Comparison of ENCODE assay signal across 9 mouse cellular contexts in the genomic region with DNA sequence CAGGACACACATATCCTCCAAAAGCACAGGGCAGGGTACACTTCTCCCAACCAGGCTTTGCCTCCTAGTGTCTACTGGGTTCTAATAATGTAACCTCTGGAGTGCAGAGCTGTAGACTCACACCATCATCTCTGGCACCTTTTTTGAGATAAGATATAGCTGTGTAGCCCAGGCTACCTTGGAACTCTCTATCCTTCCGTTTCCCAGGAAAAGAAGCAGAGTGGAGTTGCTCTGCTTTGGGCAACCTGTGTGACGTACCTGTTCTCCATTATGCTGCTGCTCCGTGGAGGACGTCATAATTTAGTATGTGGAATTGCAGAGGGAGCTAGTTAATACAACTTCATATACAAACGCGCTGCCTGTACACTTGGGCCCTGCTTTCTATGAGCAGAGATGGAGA. TPM values are rescaled to one million over a fixed set of nuclear protein-coding genes. Genes with fewer than 3 reads are reported as not detected.
DNase-seq lines count a peak whose midpoint lies in the region; ATAC-seq and TF ChIP-seq lines count a peak whose summit lies in the region.
"Had no signal": no experiment of that assay in that cellular context is flagged by ENCODE, and none has a peak within 500 bp of the region (broad histone marks: within the 10 kb centered on the region; RNA-seq: fewer than 3 reads in every experiment).

A gene (plus strand): TSS at position 301 of the 400 bp plus-strand sequence.

- H3K4me1 ChIP-seq in kidney, embryonic 16.5 days (ENCODE audit: insufficient read depth, low read length), result peaks cover 9% of the 10 kb centered on the region
- peaks cover 20% of the 10 kb centered on the region for H3K4me1 ChIP-seq in embryonic facial prominence, embryonic 15.5 days
- H3K4me1 ChIP-seq in intestine, embryonic 15.5 days (replicated peaks), result peaks cover 19% of the 10 kb centered on the region
- no peaks in the 10 kb centered on the region; the same call in 1 of the 2 replicates for H3K4me1 ChIP-seq in midbrain, postnatal 0 days (ENCODE audit: insufficient read depth, low read length)

- H3K4me2 ChIP-seq in kidney, embryonic 16.5 days (replicated peaks; ENCODE audit: low read depth, low read length), result peak within 1 kb of the TSS; percentile 72
- H3K4me2 ChIP-seq in embryonic facial prominence, embryonic 15.5 days (replicated peaks), result peak within 1 kb of the TSS; percentile 55
- peak within 1 kb of the TSS; percentile 73 for H3K4me2 ChIP-seq in intestine, embryonic 15.5 days (replicated peaks)
- peak within 1 kb of the TSS; percentile 36; the same call in 1 of the 2 replicates for H3K4me2 ChIP-seq in midbrain, postnatal 0 days (ENCODE audit: low read depth, low read length, poor library complexity, severe bottlenecking)

- WGBS in kidney, embryonic 16.5 days, result 21% methylated on average over 6 of the region's 6 CpGs
- 25% methylated on average over 6 of the region's 6 CpGs for WGBS in embryonic facial prominence, embryonic 15.5 days
- 28% methylated on average over 6 of the region's 6 CpGs for WGBS in intestine, embryonic 15.5 days
- 39% methylated on average over 6 of the region's 6 CpGs for WGBS in midbrain, postnatal 0 days

- no peaks in the 10 kb centered on the region for H3K36me3 ChIP-seq in kidney, embryonic 16.5 days (ENCODE audit: insufficient read depth, low read length)
- H3K36me3 ChIP-seq in embryonic facial prominence, embryonic 15.5 days, result no peaks in the 10 kb centered on the region
- no peaks in the 10 kb centered on the region for H3K36me3 ChIP-seq in intestine, embryonic 15.5 days
- H3K36me3 ChIP-seq in midbrain, postnatal 0 days (ENCODE audit: insufficient read depth, low read length), result no peaks in the 10 kb centered on the region

- no peak for TF ChIP-seq CTCF in midbrain, postnatal 0 days (IDR thresholded peaks at IDR 0.05)

- peaks cover 47% of the 10 kb centered on the region for H3K27me3 ChIP-seq in kidney, embryonic 16.5 days (ENCODE audit: insufficient read depth, low read length)
- H3K27me3 ChIP-seq in embryonic facial prominence, embryonic 15.5 days, result peaks cover 62% of the 10 kb centered on the region
- peaks cover 39% of the 10 kb centered on the region for H3K27me3 ChIP-seq in intestine, embryonic 15.5 days (replicated peaks)
- H3K27me3 ChIP-seq in midbrain, postnatal 0 days (ENCODE audit: insufficient read depth, low read length), result peaks cover 63% of the 10 kb centered on the region

- ATAC-seq in kidney, embryonic 16.5 days (ENCODE audit: low FRiP score, low TSS enrichment), result no peak
- ATAC-seq in embryonic facial prominence, embryonic 15.5 days (ENCODE audit: insufficient number of reproducible peaks, low FRiP score, low TSS enrichment, low read depth), result no peak
- ATAC-seq in intestine, embryonic 15.5 days, result no peak
- no peak for ATAC-seq in midbrain, postnatal 0 days (ENCODE audit: low FRiP score)
- no peak for ATAC-seq in megakaryocyte-erythroid progenitor cell, adult 5-6 weeks (replicated peaks; ENCODE audit: low FRiP score, low TSS enrichment, poor library complexity, severe bottlenecking)

- peak within 1 kb of the TSS; percentile 42 for H3K4me3 ChIP-seq in kidney, embryonic 16.5 days (ENCODE audit: low read length)
- H3K4me3 ChIP-seq in embryonic facial prominence, embryonic 15.5 days (replicated peaks), result peak within 1 kb of the TSS; percentile 34
- peak within 1 kb of the TSS; percentile 34 for H3K4me3 ChIP-seq in intestine, embryonic 15.5 days (replicated peaks)
- H3K4me3 ChIP-seq in midbrain, postnatal 0 days (ENCODE audit: low read depth, low read length), result peak within 1 kb of the TSS; percentile 10; the same call in 1 of the 2 replicates

- peak within 1 kb of the TSS; percentile 53 for H3K9ac ChIP-seq in kidney, embryonic 16.5 days (replicated peaks; ENCODE audit: low read length)
- H3K9ac ChIP-seq in embryonic facial prominence, embryonic 15.5 days, result peak within 1 kb of the TSS; percentile 6; the same call in 1 of the 2 replicates
- H3K9ac ChIP-seq in intestine, embryonic 15.5 days, result peak within 1 kb of the TSS; percentile 36
- H3K9ac ChIP-seq in midbrain, postnatal 0 days (replicated peaks; ENCODE audit: low read length, poor library complexity, severe bottlenecking), result no peak within 1 kb of the TSS

- H3K9me3 ChIP-seq in kidney, embryonic 16.5 days (ENCODE audit: low read length), result no peaks in the 10 kb centered on the region
- H3K9me3 ChIP-seq in embryonic facial prominence, embryonic 15.5 days (replicated peaks), result no peaks in the 10 kb centered on the region
- H3K9me3 ChIP-seq in intestine, embryonic 15.5 days, result no peaks in the 10 kb centered on the region
- no peaks in the 10 kb centered on the region for H3K9me3 ChIP-seq in midbrain, postnatal 0 days (ENCODE audit: low read length)

- H3K27ac ChIP-seq in kidney, embryonic 16.5 days (ENCODE audit: low read length), result no peak within 1 kb of the TSS
- H3K27ac ChIP-seq in embryonic facial prominence, embryonic 15.5 days (replicated peaks), result no peak within 1 kb of the TSS
- H3K27ac ChIP-seq in intestine, embryonic 15.5 days, result no peak within 1 kb of the TSS
- no peak within 1 kb of the TSS for H3K27ac ChIP-seq in midbrain, postnatal 0 days (ENCODE audit: low read depth, low read length)

- no peak for DNase-seq in kidney, postnatal 36 days
- DNase-seq in midbrain, postnatal 0 days (ENCODE audit: low spot score), result no peak
- DNase-seq in left cerebral cortex, adult 18-20 months (ENCODE audit: low spot score in 2 of 2), result no peak
- no peak for DNase-seq in retina, postnatal 1 day

RNA-seq across cellular contexts. Expression of the gene that starts here (rescaled TPM):
- polyA plus RNA-seq in kidney, embryonic 16.5 days (2015; fragmentation: Nextera tagmentation; extraction: Ambion mirVana), result 0.19 and 0.30 TPM in 2 replicates
- not detected in 2 replicates for polyA plus RNA-seq in embryonic facial prominence, embryonic 15.5 days (2015; fragmentation: Nextera tagmentation; extraction: Ambion mirVana)
- 0.13 TPM in 1 of 2 replicates, not detected in the other for polyA plus RNA-seq in intestine, embryonic 15.5 days (2015; fragmentation: Nextera tagmentation; extraction: Ambion mirVana)
- not detected in 2 replicates for total RNA-seq in midbrain, postnatal 0 days (2014; rRNA removed)
- polyA plus RNA-seq in midbrain, postnatal 0 days (2015; fragmentation: Nextera tagmentation; extraction: Ambion mirVana), result 0.10 and 0.12 TPM in 2 replicates
- not detected for total RNA-seq in left cerebral cortex, adult 18-20 months (2021)
- not detected in 2 replicates for total RNA-seq in megakaryocyte-erythroid progenitor cell, adult 5-6 weeks (2014; fragmentation: Nextera tagmentation)
- total RNA-seq in megakaryocyte-erythroid progenitor cell, adult 5-6 weeks (2017), result not detected in 2 replicates
- total RNA-seq: MEL had no signal
